Mouse (Mus musculus) spleen, adult 2 months (tissue): ENCODE measurements at regions not wholly inside any gene's neighbourhood (a gene's known extent, or its start where the extent isn't known, plus 50 kb on each side); places are given as distances from the start of the nearest gene placed in this dataset.

Source experiments
- DNase-seq, 2 experiments: peaks; one replicate each; pipeline versions ENCODE4 v3.0.0 to v3.0.0-alpha.2; 2012 to 2021; ENCODE audit warnings: low spot score in 2 of 2, low read depth in 1 of 2
- H3K27ac ChIP-seq: fragments of 200-500 bp; 2 replicates; pipeline ENCODE4 v1.5.1; 2012; ENCODE audit warnings: low read length, inconsistent platforms; ENCODE audit not compliant: insufficient read depth
- H3K27me3 ChIP-seq: fragments of 200-500 bp; 2 replicates; pipeline ENCODE4 v1.6.1; 2012; ENCODE audit warnings: mild to moderate bottlenecking, moderate library complexity, low read length, inconsistent platforms; ENCODE audit not compliant: control insufficient read depth, insufficient read depth
- H3K36me3 ChIP-seq: fragments of 200-500 bp; 2 replicates; pipeline ENCODE4 v1.6.1; 2012; ENCODE audit warnings: mild to moderate bottlenecking, low read length, inconsistent platforms; ENCODE audit not compliant: control insufficient read depth, insufficient read depth
- H3K4me1 ChIP-seq: fragments of 200-500 bp; 2 replicates; pipeline ENCODE4 v1.6.1; 2011; ENCODE audit warnings: inconsistent platforms; ENCODE audit not compliant: control insufficient read depth, insufficient read depth, insufficient read length
- H3K4me3 ChIP-seq: fragments of 200-500 bp; 2 replicates; pipeline ENCODE4 v1.5.1; 2011; ENCODE audit warnings: mild to moderate bottlenecking, inconsistent platforms; ENCODE audit not compliant: insufficient read depth, insufficient read length; ENCODE audit errors: extremely low read depth
- CTCF ChIP-seq: fragments of 200-500 bp; IDR thresholded peaks from 2 replicates; pipeline ENCODE4 v1.5.1; 2011; ENCODE audit warnings: mild to moderate bottlenecking, inconsistent platforms; ENCODE audit not compliant: insufficient read depth, insufficient read length, insufficient replicate concordance; ENCODE audit errors: extremely low read depth
- POLR2A ChIP-seq: fragments of 200-500 bp; IDR thresholded peaks from 2 replicates; pipeline ENCODE4 v1.6.1; 2011; ENCODE audit warnings: low read depth, low read length, inconsistent platforms
- WGBS: fragments of 180-500 bp; shearing (Covaris S2); methylation state at CpG from one replicate; pipeline ENCODE4 v1.1.7; 2018; 5-methylcytosine and 5-hydroxymethylcytosine counted together

DNA sequence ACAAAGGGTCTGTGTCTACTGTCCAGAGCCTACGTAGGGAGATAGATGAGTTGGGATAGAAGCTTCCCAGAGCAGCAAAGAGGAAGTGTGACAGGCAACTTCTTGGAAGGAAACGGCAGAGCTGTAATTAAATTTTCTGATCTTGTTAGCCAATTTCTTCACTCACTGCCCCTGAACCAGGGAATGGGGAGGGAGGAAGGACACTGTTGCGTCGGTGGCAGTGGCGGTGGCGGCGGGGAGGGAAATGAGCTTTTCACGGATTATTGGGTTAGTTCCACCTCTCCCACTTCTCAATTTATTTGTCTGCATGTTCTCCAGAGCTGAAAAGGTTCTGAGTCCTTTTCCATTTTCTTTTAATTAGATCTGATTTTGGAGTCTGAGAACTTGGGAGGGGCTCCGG is 298.4 kb upstream of the 9630041A04Rik start:
- no peak for DNase-seq
- H3K27ac ChIP-seq, result no peak overlapping the region
- H3K27me3 ChIP-seq, result no peaks in the 10 kb centered on the region
- no peaks in the 10 kb centered on the region for H3K4me1 ChIP-seq
- H3K4me3 ChIP-seq, result no peak overlapping the region
- TF ChIP-seq CTCF (no peak), POLR2A (no peak)
- no peaks in the 10 kb centered on the region for H3K36me3 ChIP-seq
- WGBS, result 77% methylated on average over 9 of the region's 9 CpGs

DNA sequence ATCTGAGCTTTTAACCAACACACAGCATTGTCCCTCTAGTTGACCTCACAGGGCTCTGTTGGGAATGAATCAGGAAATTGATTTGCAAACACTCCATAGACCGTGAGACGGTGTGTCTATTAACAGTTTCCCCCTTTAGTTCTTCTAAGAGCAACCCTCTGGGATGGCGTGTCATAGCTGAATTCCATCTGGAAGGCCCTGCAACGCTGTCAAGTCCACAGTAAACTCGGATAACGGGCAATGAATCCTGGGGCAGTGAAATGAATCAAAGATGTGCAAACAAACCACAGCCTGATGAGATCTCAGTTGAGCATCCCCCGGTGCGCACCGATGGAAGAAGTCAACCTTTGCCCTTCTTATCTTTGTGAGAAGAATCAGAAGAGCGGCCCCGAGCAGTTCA is 302.3 kb upstream of the 9630041A04Rik start:
- no peaks in the 10 kb centered on the region for H3K27me3 ChIP-seq
- H3K4me3 ChIP-seq, result no peak overlapping the region
- no peak overlapping the region for H3K27ac ChIP-seq
- WGBS, result 89% methylated on average over 11 of the region's 11 CpGs
- DNase-seq, result no peak
- H3K36me3 ChIP-seq, result no peaks in the 10 kb centered on the region
- no peaks in the 10 kb centered on the region for H3K4me1 ChIP-seq
- no peak for TF ChIP-seq POLR2A
- TF ChIP-seq CTCF, result no peak

DNA sequence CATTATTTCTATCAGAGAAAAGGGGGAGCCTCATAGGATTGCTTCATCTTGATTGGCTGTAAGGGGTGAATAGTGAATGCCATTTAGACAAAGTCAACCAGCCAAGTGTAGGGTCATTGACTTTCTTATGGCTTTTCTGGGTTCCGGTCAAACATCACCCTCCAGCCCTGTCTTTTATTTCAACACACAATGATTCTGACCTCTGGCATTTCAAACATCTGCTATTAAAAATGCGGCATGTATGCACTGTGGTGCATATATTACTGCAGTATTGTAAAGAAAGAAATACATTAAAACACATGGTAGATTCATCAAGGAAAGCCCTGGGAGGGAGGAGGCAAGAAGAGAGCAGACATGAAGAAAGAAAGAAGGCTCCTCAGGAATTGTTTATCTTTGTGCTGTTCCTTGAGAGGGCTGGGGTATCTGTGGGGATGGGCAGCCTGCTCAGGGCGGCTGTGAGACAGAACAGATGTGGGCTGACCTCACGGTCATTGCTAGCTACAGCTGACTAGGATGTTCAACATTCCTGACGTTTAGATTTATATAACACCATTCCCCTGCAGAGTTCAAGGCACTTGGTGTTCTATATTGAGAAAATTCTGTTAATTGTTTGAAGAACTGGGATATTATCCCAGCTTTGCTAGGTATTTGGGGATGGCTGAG is 303.5 kb upstream of the Ppp2r3a start:
- H3K36me3 ChIP-seq, result no peaks in the 10 kb centered on the region
- H3K27ac ChIP-seq, result no peak overlapping the region
- DNase-seq, result no peak
- no peaks in the 10 kb centered on the region for H3K4me1 ChIP-seq
- WGBS, result 69% methylated on average over 5 of the region's 5 CpGs
- no peak for TF ChIP-seq POLR2A
- no peak for TF ChIP-seq CTCF
- no peaks in the 10 kb centered on the region for H3K27me3 ChIP-seq
- no peak overlapping the region for H3K4me3 ChIP-seq

DNA sequence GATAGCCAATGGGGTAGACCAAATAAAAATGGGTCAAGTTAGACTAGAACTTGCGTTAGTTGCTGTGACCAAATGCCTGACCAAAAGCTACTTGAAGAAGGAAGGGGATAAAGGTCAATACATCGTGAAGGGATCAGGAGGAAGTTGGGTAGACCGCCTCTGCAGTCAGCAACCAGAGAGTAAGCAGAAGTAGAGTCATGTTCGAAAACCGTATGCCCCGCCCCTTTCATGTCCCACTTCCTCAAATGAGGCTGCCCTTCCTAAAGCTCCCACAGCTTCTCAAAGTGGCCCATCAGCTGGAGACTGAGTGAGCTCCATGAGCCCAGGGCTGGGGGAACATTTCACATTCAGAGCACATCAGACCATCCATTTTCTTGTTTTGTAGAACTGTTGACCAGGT is 301.2 kb upstream of the Ppp2r3a start:
- Histone ChIP-seq H3K4me1 (no peaks in the 10 kb centered on the region), H3K36me3 (no peaks in the 10 kb centered on the region), H3K4me3 (no peak overlapping the region), H3K27ac (no peak overlapping the region), H3K27me3 (no peaks in the 10 kb centered on the region)
- 49% methylated on average over 6 of the region's 6 CpGs for WGBS
- no peak for TF ChIP-seq CTCF
- TF ChIP-seq POLR2A, result no peak
- DNase-seq, result no peak

DNA sequence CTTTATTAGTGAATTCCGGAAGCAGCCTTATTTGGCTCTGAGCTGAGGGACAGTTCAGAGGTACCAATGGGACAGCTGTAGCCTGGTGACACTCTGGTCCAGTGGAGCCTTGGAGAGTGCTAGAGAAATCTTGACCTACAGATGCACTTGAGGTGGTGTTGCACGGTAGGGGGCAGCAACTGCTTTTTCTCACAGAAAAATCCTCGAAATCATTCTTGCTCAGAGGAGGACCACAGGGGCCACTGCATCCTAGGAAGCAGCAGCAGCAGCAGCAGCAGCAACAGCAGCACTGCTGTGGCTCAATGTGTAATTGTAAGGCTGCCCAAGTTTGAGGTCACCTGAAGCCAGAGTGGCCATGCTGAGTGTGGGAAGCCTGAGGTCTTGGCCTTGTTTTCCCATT is 299.7 kb upstream of the Ppp2r3a start:
- Histone ChIP-seq H3K36me3 (no peaks in the 10 kb centered on the region), H3K4me3 (no peak overlapping the region), H3K4me1 (no peaks in the 10 kb centered on the region), H3K27ac (no peak overlapping the region), H3K27me3 (no peaks in the 10 kb centered on the region)
- 58% methylated on average over 3 of the region's 3 CpGs for WGBS
- no peak for TF ChIP-seq CTCF
- no peak for TF ChIP-seq POLR2A
- DNase-seq, result no peak

DNA sequence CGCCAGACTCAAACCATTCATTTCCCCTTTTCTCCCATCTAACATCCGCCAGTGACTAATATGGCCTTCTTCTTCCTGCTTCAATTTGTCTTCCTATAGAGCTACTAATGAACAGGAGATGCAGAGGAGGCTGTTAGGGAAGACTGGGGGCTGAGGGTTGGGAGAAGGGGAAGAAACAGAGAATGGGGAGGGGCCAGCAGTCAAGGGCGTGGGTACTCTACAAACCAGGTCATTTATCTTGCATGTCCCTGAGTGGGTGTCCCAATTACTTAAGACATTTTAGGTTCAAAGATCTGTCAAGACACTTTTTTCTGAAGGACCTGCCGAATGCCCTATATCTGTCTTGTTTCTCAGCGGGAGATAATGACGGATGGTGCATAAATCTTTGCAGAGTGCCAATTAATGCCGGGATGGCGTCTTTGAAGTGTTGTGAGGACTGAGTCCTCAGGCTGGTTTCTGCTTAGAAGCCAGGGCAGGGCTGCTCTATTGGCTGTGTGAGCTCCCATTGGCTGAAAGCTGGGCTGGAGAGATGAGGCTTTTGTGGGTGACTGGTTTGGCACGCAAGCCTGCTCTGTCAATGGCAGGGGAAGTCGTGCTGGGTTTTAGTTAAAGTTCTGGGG is 294.7 kb upstream of the Ppp2r3a start:
- WGBS, result 47% methylated on average over 10 of the region's 10 CpGs
- Histone ChIP-seq H3K4me3 (no peak overlapping the region), H3K4me1 (no peaks in the 10 kb centered on the region), H3K27me3 (no peaks in the 10 kb centered on the region), H3K27ac (no peak overlapping the region), H3K36me3 (no peaks in the 10 kb centered on the region)
- TF ChIP-seq POLR2A (no peak), CTCF (no peak)
- no peak for DNase-seq

DNA sequence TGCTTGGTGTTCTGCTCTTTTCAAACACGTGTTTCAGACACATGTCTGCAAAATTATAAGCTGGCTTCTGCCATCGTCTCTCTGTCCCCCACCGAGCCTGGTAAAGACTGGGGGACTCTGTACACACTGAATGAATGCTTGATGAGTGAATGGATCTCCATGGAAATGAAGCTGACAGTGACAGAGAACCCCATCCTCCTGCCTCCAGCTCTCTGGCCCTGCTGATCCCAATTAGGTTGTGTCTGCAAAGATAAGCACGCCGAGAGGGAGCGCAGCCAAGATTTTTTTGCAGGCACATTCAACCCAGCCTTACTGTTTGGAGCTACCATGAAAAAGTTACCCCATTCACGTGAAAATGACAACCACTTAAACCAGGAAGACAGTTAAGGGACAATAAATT is 266.5 kb upstream of the Ppp2r3a start:
- Histone ChIP-seq H3K4me3 (no peak overlapping the region), H3K36me3 (no peaks in the 10 kb centered on the region), H3K27me3 (no peaks in the 10 kb centered on the region), H3K27ac (no peak overlapping the region), H3K4me1 (no peaks in the 10 kb centered on the region)
- no peak for TF ChIP-seq POLR2A
- TF ChIP-seq CTCF, result no peak
- 71% methylated on average over 7 of the region's 7 CpGs for WGBS
- DNase-seq, result no peak
